Mouse (Mus musculus) embryonic facial prominence, embryonic 14.5 days (tissue): ENCODE results near the gene Wfdc11. TPM values are rescaled to one million over a fixed set of nuclear protein-coding genes. Genes with fewer than 3 reads are reported as not detected.
A peak's percentile ranks its signal among the peaks of the same experiment; 100 is the strongest.

ENCODE experiments used
- ATAC-seq: fragments of 200-750 bp; cut with Nextera tagmentation; 2 replicates; pipeline ENCODE4 v1.8.0; 2017; ENCODE audit warnings: low read depth, moderate number of reproducible peaks, moderate TSS enrichment
- DNase-seq: peaks from one replicate; pipeline ENCODE4 v3.0.0-alpha.2; 2015; ENCODE audit warnings: low spot score
- H3K27ac ChIP-seq: fragments of 300-500 bp; sonication (generic); replicated peaks from 2 replicates; pipeline ENCODE4 v1.5.1; 2014; ENCODE audit warnings: low read depth, mild to moderate bottlenecking, low read length, moderate library complexity
- H3K27me3 ChIP-seq: fragments of 300-500 bp; sonication (generic); replicated peaks from 2 replicates; pipeline ENCODE4 v1.6.1; 2014; ENCODE audit warnings: low read length; ENCODE audit not compliant: control insufficient read depth, insufficient read depth
- H3K36me3 ChIP-seq: fragments of 300-500 bp; sonication (generic); 2 replicates; pipeline ENCODE4 v1.6.1; 2014; ENCODE audit warnings: low read length, mixed read lengths; ENCODE audit not compliant: control insufficient read depth, insufficient read depth
- H3K4me1 ChIP-seq: fragments of 300-500 bp; sonication (generic); 2 replicates; pipeline ENCODE4 v1.6.1; 2014; ENCODE audit warnings: antibody characterized with exemption, low read length; ENCODE audit not compliant: control insufficient read depth, insufficient read depth
- H3K4me2 ChIP-seq: fragments of 300-500 bp; sonication (generic); 2 replicates; pipeline ENCODE4 v1.6.1; 2014; ENCODE audit warnings: low read depth, mild to moderate bottlenecking, low read length, moderate library complexity, mixed read lengths
- H3K4me3 ChIP-seq: fragments of 300-500 bp; sonication (generic); 2 replicates; pipeline ENCODE4 v1.5.1; 2014; ENCODE audit warnings: low read depth, mild to moderate bottlenecking, low read length
- H3K9ac ChIP-seq: fragments of 300-500 bp; sonication (generic); 2 replicates; pipeline ENCODE4 v1.6.1; 2014; ENCODE audit warnings: low read depth, mild to moderate bottlenecking, low read length, moderate library complexity, mixed read lengths
- H3K9me3 ChIP-seq: fragments of 300-500 bp; sonication (generic); 2 replicates; pipeline ENCODE4 v1.6.1; 2016; ENCODE audit warnings: low read length; ENCODE audit not compliant: control insufficient read depth
- WGBS: fragments of 180-500 bp; shearing (Covaris S2); extraction: QIAGEN DNeasy Blood & Tissue Kit; methylation state at CpG from one replicate; pipeline ENCODE4 v1.1.7; 2014; 5-methylcytosine and 5-hydroxymethylcytosine counted together
- polyA plus RNA-seq: library from polyadenylated mRNA; unstranded; fragments of >200 nt; fragmentation: Nextera tagmentation; extraction: Ambion mirVana; gene quantifications from 2 replicates; pipeline ENCODE4 v1.2.1, GENCODE M21; 2014

Wfdc11 gene
- polyA plus RNA-seq, 1 experiment from 2014 or later = not detected

DNA sequence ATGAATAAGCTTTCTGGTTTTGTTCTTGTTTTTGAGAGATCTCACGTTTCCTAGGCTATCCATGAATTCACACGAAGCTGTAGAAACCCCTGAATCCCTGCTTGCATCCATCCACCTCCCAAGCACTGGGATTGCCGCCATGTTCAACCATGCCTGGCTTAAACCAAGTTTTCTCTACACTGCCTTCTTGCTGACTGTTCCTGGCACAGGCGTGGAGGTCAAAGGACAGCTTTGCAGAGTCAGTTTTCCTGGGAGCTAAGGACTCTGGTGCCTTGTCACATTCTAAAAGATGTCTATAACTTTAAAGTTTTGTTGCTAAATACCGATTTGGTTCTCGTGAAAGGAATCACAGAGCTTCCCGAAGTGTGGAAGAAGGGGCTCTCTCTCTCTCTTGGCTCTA is 9.0 kb downstream of the Wfdc11 start:
- Histone ChIP-seq H3K4me1 (no peaks in the 10 kb centered on the region), H3K4me2 (no peak overlapping the region), H3K27ac (no peak overlapping the region), H3K36me3 (no peaks in the 10 kb centered on the region), H3K9me3 (no peaks in the 10 kb centered on the region), H3K27me3 (no peaks in the 10 kb centered on the region), H3K4me3 (no peak overlapping the region), H3K9ac (no peak overlapping the region)
- DNase-seq = no peak
- no peak for ATAC-seq
- 86% methylated on average over 7 of the region's 7 CpGs for WGBS

- H3K4me2 ChIP-seq = no peak within 1 kb of the TSS
- 88% methylated on average over 9 of the region's 9 CpGs for WGBS
- no peaks in the 10 kb centered on the region for H3K27me3 ChIP-seq
- H3K9ac ChIP-seq = no peak within 1 kb of the TSS
- no peaks in the 10 kb centered on the region for H3K4me1 ChIP-seq
- no peak within 1 kb of the TSS for H3K27ac ChIP-seq
- DNase-seq (no peak), ATAC-seq (no peak)
- H3K4me3 ChIP-seq = no peak within 1 kb of the TSS
- H3K36me3 ChIP-seq = no peaks in the 10 kb centered on the region
- no peaks in the 10 kb centered on the region for H3K9me3 ChIP-seq
Measured at GRCm38 (mm10) chr2:164656483-164656882, 17.4 kb downstream of the Wfdc11 start, which contains the start of gene Wfdc9. Wfdc9 (minus strand) TSS chr2:164656583.

DNA sequence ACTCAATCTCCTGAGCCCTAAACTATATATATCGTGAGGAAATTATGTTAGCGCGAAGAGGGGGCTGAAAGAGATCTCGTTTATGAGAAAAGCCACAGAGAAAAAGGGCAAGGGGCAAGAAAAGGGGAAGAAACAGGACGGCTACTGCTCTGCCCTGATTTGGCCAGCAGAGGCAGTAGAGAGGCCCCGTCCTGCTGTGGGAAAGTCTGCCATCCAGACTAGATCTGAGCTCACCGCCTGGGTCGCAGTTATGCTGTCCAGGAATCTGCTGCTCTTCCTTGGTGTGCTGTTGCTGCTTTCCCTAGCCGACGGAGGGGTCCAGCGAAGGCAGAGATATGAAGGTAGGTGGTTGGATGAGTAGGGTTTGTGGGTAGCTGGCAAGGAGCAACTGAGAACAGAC is 18.0 kb downstream of the Wfdc11 start, which contains the start of gene Wfdc10:
Gene Wfdc10, plus strand, starts transcription at position 189 of the 400 bp plus-strand sequence.
- 26% methylated on average over 11 of the region's 11 CpGs for WGBS
- H3K4me1 ChIP-seq = no peaks in the 10 kb centered on the region
- DNase-seq = peak; percentile 31
- no peak within 1 kb of the TSS for H3K4me2 ChIP-seq
- H3K4me3 ChIP-seq = no peak within 1 kb of the TSS
- H3K9ac ChIP-seq = no peak within 1 kb of the TSS
- no peaks in the 10 kb centered on the region for H3K9me3 ChIP-seq
- no peaks in the 10 kb centered on the region for H3K27me3 ChIP-seq
- H3K27ac ChIP-seq = no peak within 1 kb of the TSS
- no peak for ATAC-seq
- H3K36me3 ChIP-seq = no peaks in the 10 kb centered on the region

- Histone ChIP-seq H3K4me3 (no peak overlapping the region), H3K4me1 (no peaks in the 10 kb centered on the region), H3K27me3 (no peaks in the 10 kb centered on the region), H3K36me3 (no peaks in the 10 kb centered on the region), H3K9me3 (no peaks in the 10 kb centered on the region), H3K9ac (no peak overlapping the region), H3K4me2 (no peak overlapping the region), H3K27ac (no peak overlapping the region)
- ATAC-seq (no peak), DNase-seq (no peak)
- 70% methylated on average over 13 of the region's 13 CpGs for WGBS
Measured at GRCm38 (mm10) chr2:164641881-164642673, 31.8 kb downstream of the Wfdc11 start.

GRCm38 (mm10) chr2:164641129-164641528 is 32.8 kb downstream of the Wfdc11 start:
- ATAC-seq = no peak
- Histone ChIP-seq H3K9me3 (no peaks in the 10 kb centered on the region), H3K36me3 (no peaks in the 10 kb centered on the region), H3K4me2 (no peak overlapping the region), H3K27ac (no peak overlapping the region), H3K9ac (no peak overlapping the region), H3K4me3 (no peak overlapping the region), H3K27me3 (no peaks in the 10 kb centered on the region), H3K4me1 (no peaks in the 10 kb centered on the region)
- WGBS = 70% methylated on average over 7 of the region's 7 CpGs
- DNase-seq = no peak

GRCm38 (mm10) chr2:164638696-164639095 is 35.2 kb downstream of the Wfdc11 start, which contains the start of gene Wfdc16:
Wfdc16 (minus strand) TSS chr2:164638796.
- 84% methylated on average over 3 of the region's 3 CpGs for WGBS
- Histone ChIP-seq H3K9ac (no peak within 1 kb of the TSS), H3K4me3 (no peak within 1 kb of the TSS), H3K9me3 (no peaks in the 10 kb centered on the region), H3K36me3 (no peaks in the 10 kb centered on the region), H3K27me3 (no peaks in the 10 kb centered on the region), H3K27ac (no peak within 1 kb of the TSS), H3K4me2 (no peak within 1 kb of the TSS), H3K4me1 (no peaks in the 10 kb centered on the region)
- no peak for DNase-seq
- ATAC-seq = no peak

GRCm38 (mm10) chr2:164635266-164635665 is 38.6 kb downstream of the Wfdc11 start:
- no peak for DNase-seq
- H3K27me3 ChIP-seq = no peaks in the 10 kb centered on the region
- H3K36me3 ChIP-seq = no peaks in the 10 kb centered on the region
- no peak overlapping the region for H3K4me2 ChIP-seq
- H3K9me3 ChIP-seq = no peaks in the 10 kb centered on the region
- no peak for ATAC-seq
- no peak overlapping the region for H3K4me3 ChIP-seq
- no peak overlapping the region for H3K27ac ChIP-seq
- no peak overlapping the region for H3K9ac ChIP-seq
- no peaks in the 10 kb centered on the region for H3K4me1 ChIP-seq
- 85% methylated on average over 9 of the region's 9 CpGs for WGBS

- DNase-seq = no peak
- Histone ChIP-seq H3K9ac (no peak overlapping the region), H3K9me3 (no peaks in the 10 kb centered on the region), H3K36me3 (no peaks in the 10 kb centered on the region), H3K27ac (no peak overlapping the region), H3K27me3 (no peaks in the 10 kb centered on the region), H3K4me1 (no peaks in the 10 kb centered on the region), H3K4me3 (no peak overlapping the region), H3K4me2 (no peak overlapping the region)
- ATAC-seq = no peak
- 81% methylated on average over 4 of the region's 4 CpGs for WGBS
Measured at GRCm38 (mm10) chr2:164621775-164622174, 52.1 kb downstream of the Wfdc11 start.

DNA sequence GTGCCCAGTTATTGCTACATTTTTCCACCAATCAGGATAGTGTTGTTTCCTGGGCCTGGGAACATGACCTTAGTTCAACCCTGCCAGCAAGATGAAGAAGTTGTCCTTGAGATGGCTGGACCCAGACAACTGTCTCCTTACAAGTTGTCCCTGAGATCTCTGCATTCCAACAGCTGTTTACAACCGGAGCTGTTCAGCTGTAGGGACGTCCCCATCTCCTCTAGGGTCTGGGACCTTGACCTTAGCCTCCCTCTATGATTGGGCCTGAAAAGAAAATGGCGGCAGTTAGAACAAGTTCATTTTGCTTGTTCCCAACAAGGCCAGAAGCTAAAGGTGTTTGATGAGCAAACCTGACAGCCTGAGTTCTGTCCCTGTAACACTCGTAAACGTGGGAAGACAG is 54.8 kb downstream of the Wfdc11 start:
- WGBS = 70% methylated on average over 5 of the region's 5 CpGs
- Histone ChIP-seq H3K9me3 (no peaks in the 10 kb centered on the region), H3K9ac (no peak overlapping the region), H3K27ac (no peak overlapping the region), H3K4me1 (no peaks in the 10 kb centered on the region), H3K27me3 (no peaks in the 10 kb centered on the region), H3K36me3 (no peaks in the 10 kb centered on the region), H3K4me3 (no peak overlapping the region), H3K4me2 (no peak overlapping the region)
- DNase-seq (no peak), ATAC-seq (no peak)
